Comparison of ENCODE assay signal across 23 mouse cellular contexts in the genomic region with DNA sequence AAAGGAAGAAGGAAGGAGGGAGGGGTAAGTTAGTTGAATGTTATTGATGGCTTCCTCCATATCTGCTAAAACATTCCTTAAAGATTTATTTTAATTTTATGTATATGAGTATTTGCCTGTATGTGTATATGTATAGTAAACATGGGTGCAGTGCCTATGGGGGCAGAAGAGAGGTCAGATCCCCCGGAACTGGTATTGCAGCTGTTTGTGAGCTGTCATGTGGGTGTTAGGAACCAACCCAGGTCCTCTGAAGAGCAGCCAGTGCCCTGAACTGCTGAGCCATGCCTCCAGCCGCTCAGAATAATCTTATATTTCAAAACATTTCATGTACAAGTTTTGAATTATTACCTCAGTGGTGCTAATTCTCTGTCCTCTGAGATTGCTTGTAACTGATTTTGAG.
"Had no signal": no experiment of that assay in that cellular context is flagged by ENCODE, and none has a peak within 500 bp of the region (broad histone marks: within the 10 kb centered on the region; RNA-seq: fewer than 3 reads in every experiment).

No protein-coding gene starts in this region.

- H3K9ac ChIP-seq: heart, embryonic 12.5 days; hindbrain, embryonic 12.5 days; hindbrain, embryonic 14.5 days; intestine, embryonic 15.5 days; limb, embryonic 12.5 days had no signal

- ATAC-seq: hindbrain, embryonic 16.5 days; inflammation-experienced regulatory T-cells, adult 6 months; intestine, embryonic 15.5 days had no signal

- H3K4me2 ChIP-seq: heart, embryonic 12.5 days; hindbrain, embryonic 12.5 days; hindbrain, embryonic 14.5 days; intestine, embryonic 15.5 days; limb, embryonic 12.5 days; liver, embryonic 11.5 days had no signal

- H3K27me3 ChIP-seq: heart, embryonic 12.5 days; hindbrain, embryonic 12.5 days; intestine, embryonic 15.5 days; limb, embryonic 12.5 days had no signal

- H3K4me3 ChIP-seq: gastrocnemius, adult 2 months; heart, embryonic 12.5 days; hindbrain, embryonic 10.5 days; hindbrain, embryonic 12.5 days; intestine, embryonic 15.5 days; left cerebral cortex, adult 2 months; limb, embryonic 10.5 days; limb, embryonic 12.5 days had no signal

- H3K36me3 ChIP-seq: hindbrain, embryonic 10.5 days; hindbrain, embryonic 12.5 days; intestine, embryonic 15.5 days; limb, embryonic 10.5 days; limb, embryonic 12.5 days had no signal

- DNase-seq: gastrocnemius, adult 2 months; gastrocnemius, postnatal 10 days; gastrocnemius, postnatal 25 days; heart, adult 18-20 months; heart, postnatal 10 days; heart, postnatal 4 days; kidney, adult 11 months; kidney, adult 2 months; kidney, postnatal 14 days; kidney, postnatal 36 days; liver had no signal

- H3K9me3 ChIP-seq: hindbrain, embryonic 10.5 days; hindbrain, embryonic 12.5 days; intestine, embryonic 15.5 days; limb, embryonic 10.5 days; limb, embryonic 12.5 days had no signal

- H3K27ac ChIP-seq: gastrocnemius, adult 2 months; hindbrain, embryonic 10.5 days; hindbrain, embryonic 12.5 days; hindbrain, embryonic 14.5 days; intestine, embryonic 15.5 days; kidney, postnatal 0 days; left cerebral cortex, adult 2 months; limb, embryonic 10.5 days; limb, embryonic 12.5 days had no signal
